Mouse (Mus musculus): Measurements from ENCODE around the gene Ndufaf5. TPM values are rescaled to one million over a fixed set of nuclear protein-coding genes. Genes with fewer than 3 reads are reported as not detected.
"Not testable (repeated sequence)": the region's sequence is repeated elsewhere in the genome, so short reads cannot be mapped to it uniquely, and the experiment has no call there.

Gene Ndufaf5
- polyA plus RNA-seq (2015; fragmentation: Nextera tagmentation; extraction: Ambion mirVana) = 6.2 and 8.3 TPM in 2 replicates

GRCm38 (mm10) chr2:140170127-140170802 is at the start of gene Ndufaf5, which contains the start of gene Esf1:
Gene Ndufaf5, plus strand, starts transcription at chr2:140170649.
Gene Esf1, minus strand, starts transcription at chr2:140170564.
- Histone ChIP-seq H3K4me1 (replicated peaks) (peaks cover 18% of the 10 kb centered on the region), H3K36me3 (replicated peaks) (peaks cover 6% of the 10 kb centered on the region), H3K27me3 (no peaks in the 10 kb centered on the region), H3K4me2 (peak within 1 kb of the TSS; percentile 91), H3K9ac (peak within 1 kb of the TSS; percentile 73), H3K27ac (replicated peaks) (peak within 1 kb of the TSS; percentile 82), H3K4me3 (replicated peaks) (peak within 1 kb of the TSS; percentile 77), H3K9me3 (replicated peaks) (no peaks in the 10 kb centered on the region)
- peak; percentile 97 for ATAC-seq (ENCODE audit: insufficient read depth)
- WGBS (ENCODE audit: insufficient replicate concordance) = under 1% methylated on average over 43 of the region's 43 CpGs

- no peaks in the 10 kb centered on the region for H3K4me1 ChIP-seq (replicated peaks)
- no peak overlapping the region for H3K9ac ChIP-seq
- H3K27ac ChIP-seq (replicated peaks) = no peak overlapping the region
- no peak for ATAC-seq (ENCODE audit: insufficient read depth)
- WGBS (ENCODE audit: insufficient replicate concordance) = 73% methylated on average over 2 of the region's 2 CpGs
- H3K4me2 ChIP-seq = no peak overlapping the region
- H3K27me3 ChIP-seq = no peaks in the 10 kb centered on the region
- H3K36me3 ChIP-seq (replicated peaks) = peaks cover 72% of the 10 kb centered on the region
- no peaks in the 10 kb centered on the region for H3K9me3 ChIP-seq (replicated peaks)
- H3K4me3 ChIP-seq (replicated peaks) = no peak overlapping the region
Observed at GRCm38 (mm10) chr2:140125516-140125915, 44.9 kb upstream of the Ndufaf5 start.

- not testable (repeated sequence) for H3K27ac ChIP-seq (replicated peaks); H3K4me2 ChIP-seq; H3K4me3 ChIP-seq (replicated peaks); H3K9ac ChIP-seq; H3K9me3 ChIP-seq (replicated peaks); H3K4me1 ChIP-seq (replicated peaks); ATAC-seq (ENCODE audit: insufficient read depth); H3K27me3 ChIP-seq
- H3K36me3 ChIP-seq (replicated peaks) = peaks cover 36% of the 10 kb centered on the region
- WGBS (ENCODE audit: insufficient replicate concordance) = 74% methylated on average over 4 of the region's 4 CpGs
Observed at GRCm38 (mm10) chr2:140151743-140152142, 18.7 kb upstream of the Ndufaf5 start, which contains the start of gene Gm17374. Gene Gm17374, plus strand, starts transcription at chr2:140152043.

GRCm38 (mm10) chr2:140159186-140159730 is 11.2 kb upstream of the Ndufaf5 start:
- ATAC-seq (ENCODE audit: insufficient read depth) = no peak
- Histone ChIP-seq H3K4me3 (replicated peaks) (no peak overlapping the region), H3K4me2 (no peak overlapping the region), H3K27ac (replicated peaks) (no peak overlapping the region), H3K36me3 (replicated peaks) (peaks cover 52% of the 10 kb centered on the region), H3K9ac (no peak overlapping the region), H3K4me1 (replicated peaks) (peaks cover 13% of the 10 kb centered on the region), H3K27me3 (no peaks in the 10 kb centered on the region), H3K9me3 (replicated peaks) (no peaks in the 10 kb centered on the region)
- 66% methylated on average over 3 of the region's 3 CpGs for WGBS (ENCODE audit: insufficient replicate concordance)

- Histone ChIP-seq H3K4me2 (peak overlapping the region; percentile 25), H3K9me3 (replicated peaks) (no peaks in the 10 kb centered on the region), H3K4me1 (replicated peaks) (peaks cover 18% of the 10 kb centered on the region), H3K27me3 (no peaks in the 10 kb centered on the region), H3K9ac (no peak overlapping the region), H3K27ac (replicated peaks) (peak overlapping the region; percentile 1; the same call in 1 of the 2 replicates), H3K4me3 (replicated peaks) (no peak overlapping the region), H3K36me3 (replicated peaks) (peaks cover 29% of the 10 kb centered on the region)
- peak; percentile 98 for ATAC-seq (ENCODE audit: insufficient read depth)
- 32% methylated on average over 5 of the region's 5 CpGs for WGBS (ENCODE audit: insufficient replicate concordance)
Observed at GRCm38 (mm10) chr2:140163351-140163854, 7.0 kb upstream of the Ndufaf5 start.

- 47% methylated on average over 1 of the region's 1 CpGs for WGBS (ENCODE audit: insufficient replicate concordance)
- Histone ChIP-seq H3K4me1 (replicated peaks) (peaks cover 25% of the 10 kb centered on the region), H3K27ac (replicated peaks) (no peak overlapping the region), H3K9me3 (replicated peaks) (no peaks in the 10 kb centered on the region), H3K9ac (no peak overlapping the region), H3K4me3 (replicated peaks) (peak overlapping the region; percentile 24), H3K27me3 (no peaks in the 10 kb centered on the region), H3K36me3 (replicated peaks) (peaks cover 10% of the 10 kb centered on the region), H3K4me2 (peak overlapping the region; percentile 91; the same call in 1 of the 2 replicates)
- ATAC-seq (ENCODE audit: insufficient read depth) = no peak
Observed at GRCm38 (mm10) chr2:140169057-140169456, 1.4 kb upstream of the Ndufaf5 start.

GRCm38 (mm10) chr2:140170803-140171553 is 529 bp downstream of the Ndufaf5 start:
- Histone ChIP-seq H3K27me3 (no peaks in the 10 kb centered on the region), H3K4me3 (replicated peaks) (peak overlapping the region; percentile 77), H3K36me3 (replicated peaks) (peaks cover 6% of the 10 kb centered on the region), H3K9ac (peak overlapping the region; percentile 73), H3K9me3 (replicated peaks) (no peaks in the 10 kb centered on the region), H3K27ac (replicated peaks) (peak overlapping the region; percentile 82), H3K4me1 (replicated peaks) (peaks cover 18% of the 10 kb centered on the region), H3K4me2 (peak overlapping the region; percentile 91)
- 4% methylated on average over 28 of the region's 28 CpGs for WGBS (ENCODE audit: insufficient replicate concordance)
- ATAC-seq (ENCODE audit: insufficient read depth) = peak; percentile 82

GRCm38 (mm10) chr2:140185685-140186210 is 15.3 kb downstream of the Ndufaf5 start:
- not testable (repeated sequence) for H3K9ac ChIP-seq; H3K4me3 ChIP-seq (replicated peaks); H3K27me3 ChIP-seq; H3K36me3 ChIP-seq (replicated peaks); H3K9me3 ChIP-seq (replicated peaks); ATAC-seq (ENCODE audit: insufficient read depth); H3K4me2 ChIP-seq; H3K27ac ChIP-seq (replicated peaks); H3K4me1 ChIP-seq (replicated peaks)
- 67% methylated on average over 3 of the region's 3 CpGs for WGBS (ENCODE audit: insufficient replicate concordance)

- no peak overlapping the region for H3K4me2 ChIP-seq
- ATAC-seq (ENCODE audit: insufficient read depth) = no peak
- 0 out of 2 replicates have a peak, but pooled peaks cover 6% of the 10 kb centered on the region for H3K36me3 ChIP-seq (replicated peaks)
- no peaks in the 10 kb centered on the region for H3K27me3 ChIP-seq
- H3K9me3 ChIP-seq (replicated peaks) = no peaks in the 10 kb centered on the region
- H3K4me3 ChIP-seq (replicated peaks) = no peak overlapping the region
- WGBS (ENCODE audit: insufficient replicate concordance) = 69% methylated on average over 2 of the region's 2 CpGs
- H3K4me1 ChIP-seq (replicated peaks) = no peaks in the 10 kb centered on the region; the same call in 1 of the 2 replicates
- no peak overlapping the region for H3K27ac ChIP-seq (replicated peaks)
- H3K9ac ChIP-seq = no peak overlapping the region
Observed at GRCm38 (mm10) chr2:140200713-140201112, 30.3 kb downstream of the Ndufaf5 start.

GRCm38 (mm10) chr2:140202573-140202972 is 32.1 kb downstream of the Ndufaf5 start:
- H3K4me3 ChIP-seq (replicated peaks) = no peak overlapping the region
- H3K4me1 ChIP-seq (replicated peaks) = no peaks in the 10 kb centered on the region; the same call in 1 of the 2 replicates
- H3K27ac ChIP-seq (replicated peaks) = no peak overlapping the region
- no peaks in the 10 kb centered on the region for H3K9me3 ChIP-seq (replicated peaks)
- H3K4me2 ChIP-seq = no peak overlapping the region
- H3K36me3 ChIP-seq (replicated peaks) = 0 out of 2 replicates have a peak, but pooled peaks cover 6% of the 10 kb centered on the region
- 36% methylated on average over 5 of the region's 5 CpGs for WGBS (ENCODE audit: insufficient replicate concordance)
- H3K9ac ChIP-seq = no peak overlapping the region
- no peaks in the 10 kb centered on the region for H3K27me3 ChIP-seq
- no peak for ATAC-seq (ENCODE audit: insufficient read depth)
